Mouse (Mus musculus): ENCODE data around the gene Foxp1.

DNA sequence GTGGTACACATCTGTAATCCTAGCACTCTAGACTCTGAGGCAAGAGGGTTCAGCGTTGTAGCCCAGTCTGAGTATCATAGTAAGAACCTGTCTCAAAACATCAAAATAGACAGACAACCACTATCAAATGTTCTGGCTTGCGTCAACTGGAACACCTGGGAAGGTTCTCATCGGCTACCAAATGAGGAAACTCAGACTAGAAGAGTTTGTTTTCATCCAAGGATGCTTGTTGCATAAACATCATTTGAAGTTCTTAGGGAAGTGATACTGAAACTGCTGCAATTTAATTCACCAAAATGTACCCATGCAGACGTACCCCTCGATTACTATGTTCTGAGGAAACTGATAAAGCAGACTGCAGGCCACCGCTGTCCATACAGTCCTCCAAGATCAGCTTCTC is 222.3 kb downstream of the Foxp1 start:
- TF ChIP-seq POLR2A (IDR thresholded peaks at IDR 0.05; ENCODE audit: low read depth, low read length): no peak
- TF ChIP-seq CTCF (IDR thresholded peaks at IDR 0.05; ENCODE audit: extremely low read depth, insufficient read depth, insufficient read length, insufficient replicate concordance): no peak
